Mouse (Mus musculus) myocyte (in vitro differentiated cells): ENCODE data around the gene C1qc.

ENCODE experiments used
- CEBPB ChIP-seq: IDR thresholded peaks from 2 replicates; pipeline ENCODE4 v1.6.1; 2011; ENCODE audit warnings: mild to moderate bottlenecking, moderate library complexity; ENCODE audit not compliant: poor library complexity, insufficient read depth, severe bottlenecking
- E2F4 ChIP-seq: IDR thresholded peaks from one replicate; pipeline ENCODE4 v1.6.1; 2011; ENCODE audit warnings: mild to moderate bottlenecking, control low read depth, moderate library complexity; ENCODE audit not compliant: insufficient read depth
- MAX ChIP-seq: IDR thresholded peaks from one replicate; pipeline ENCODE4 v1.6.1; 2011; ENCODE audit warnings: low read depth, mild to moderate bottlenecking, control low read depth
- MYOD1 ChIP-seq, 3 experiments: IDR thresholded peaks; one replicate each; pipeline ENCODE4 v1.6.1; 2011; ENCODE audit warnings: control low read depth in 2 of 3, low read depth in 2 of 3, mild to moderate bottlenecking in 2 of 3, moderate library complexity in 1 of 3; ENCODE audit not compliant: insufficient read length in 2 of 3, control insufficient read depth in 1 of 3
- POLR2A ChIP-seq: IDR thresholded peaks from one replicate; pipeline ENCODE4 v1.6.1; 2011; ENCODE audit warnings: low read depth, mild to moderate bottlenecking, control low read depth, moderate library complexity; ENCODE audit not compliant: insufficient read length
- POLR2AphosphoS2 ChIP-seq: IDR thresholded peaks from one replicate; pipeline ENCODE4 v1.6.1; 2011; ENCODE audit warnings: low read depth, control low read depth; ENCODE audit not compliant: insufficient read length
- TCF12 ChIP-seq: IDR thresholded peaks from one replicate; pipeline ENCODE4 v1.6.1; 2011; ENCODE audit warnings: mild to moderate bottlenecking, control low read depth; ENCODE audit not compliant: poor library complexity, insufficient read depth, severe bottlenecking
- USF1 ChIP-seq: IDR thresholded peaks from one replicate; pipeline ENCODE4 v1.6.1; 2011; ENCODE audit warnings: low read depth, mild to moderate bottlenecking, control low read depth, moderate library complexity

- TF ChIP-seq POLR2A (no peak), CEBPB (no peak), E2F4 (no peak), POLR2AphosphoS2 (no peak), USF1 (no peak), MYOD1 (IDR thresholded peaks at IDR 0.05; ENCODE audit: control insufficient read depth in 1 of 3, insufficient read length in 2 of 3, low read depth in 2 of 3) (peak in 1 of 3 experiments; percentile 41), TCF12 (no peak), MAX (no peak)
Measured at GRCm38 (mm10) chr4:136934746-136935613, 42.1 kb upstream of the C1qc start.
